In genomic region chr1:23324226-23324625, GRCm38 (mm10) we compare ENCODE assay signal across 9 mouse cellular contexts.
A peak's percentile ranks its signal among the peaks of the same experiment; 100 is the strongest.
DNase-seq lines count a peak whose midpoint lies in the region.
"Had no signal": no experiment of that assay in that cellular context is flagged by ENCODE, and none has a peak within 500 bp of the region (broad histone marks: within the 10 kb centered on the region; RNA-seq: fewer than 3 reads in every experiment).

No protein-coding gene starts in this region.

- intact Hi-C loops in left cerebral cortex, postnatal 25 days (cut with DNase I) = loop anchor here (1.0 kb wide), 1 partner anchor 171 kb away; no protein-coding TSS in a partner anchor

- peak; percentile 45 to 80 for DNase-seq in cerebellum, postnatal 10 days
- no peak for DNase-seq in cerebellum, adult 11-12 months
- DNase-seq in layer of hippocampus, adult 9-10 months (ENCODE audit: low spot score) = peak; percentile 68
- no peak for DNase-seq in layer of hippocampus, postnatal 10 days (ENCODE audit: low spot score in 2 of 2)
- peak; percentile 60 for DNase-seq in Muller cell, postnatal 12 days (ENCODE audit: inconsistent ontology term)
- peak; percentile 40 to 65 for DNase-seq in left cerebral cortex, postnatal 25 days (ENCODE audit: low spot score in 2 of 2)
- DNase-seq in testis, postnatal 14 days (ENCODE audit: low spot score) = no peak
- no peak for DNase-seq in thymus, postnatal 25 days
- DNase-seq: layer of hippocampus, adult 9-11 months had no signal

Comparison
In these comparisons a context has a peak if more than half of its experiments do, and no peak if none do; other contexts are left out.
1. DNase-seq: peak in cerebellum, postnatal 10 days (2 of 2), layer of hippocampus, adult 9-10 months (single experiment), Muller cell, postnatal 12 days (single experiment) and left cerebral cortex, postnatal 25 days (2 of 2); none in cerebellum, adult 11-12 months (single experiment), layer of hippocampus, postnatal 10 days (0 of 2), testis, postnatal 14 days (single experiment) and thymus, postnatal 25 days (single experiment).